Comparison of ENCODE assay signal across 25 mouse cellular contexts in the genomic region with DNA sequence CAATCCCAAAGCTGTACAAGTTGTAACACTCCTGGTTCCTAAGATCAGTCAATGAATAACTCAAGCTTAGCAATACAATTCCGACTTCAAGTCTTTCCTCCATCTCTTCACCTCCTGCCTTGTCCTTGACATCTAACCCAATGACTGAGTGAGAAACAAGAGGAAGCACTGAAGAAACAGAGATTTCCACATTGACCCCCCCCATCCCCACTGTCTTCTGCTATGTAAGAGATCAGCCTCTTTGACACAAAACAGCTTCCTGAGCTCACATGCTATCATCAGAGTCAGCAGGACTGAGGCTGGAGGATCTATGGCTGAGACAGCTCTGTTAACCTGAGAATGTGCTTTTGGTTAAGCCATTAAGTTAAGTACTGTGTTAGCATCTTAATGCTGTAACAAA. TPM values are rescaled to one million over a fixed set of nuclear protein-coding genes. Genes with fewer than 3 reads are reported as not detected.
DNase-seq lines count a peak whose midpoint lies in the region; ATAC-seq and TF ChIP-seq lines count a peak whose summit lies in the region.
"Had no signal": no experiment of that assay in that cellular context is flagged by ENCODE, and none has a peak within 500 bp of the region (broad histone marks: within the 10 kb centered on the region; RNA-seq: fewer than 3 reads in every experiment).

No protein-coding gene starts in this region.

- TF ChIP-seq EP300 in heart, adult 2 months (IDR thresholded peaks at IDR 0.05; ENCODE audit: insufficient read depth, low read depth, low read length), result no peak

- H3K9ac ChIP-seq in liver, embryonic 15.5 days, result no peak overlapping the region
- no peak overlapping the region for H3K9ac ChIP-seq in liver, embryonic 11.5 days (ENCODE audit: low read depth, low read length)
- no peak overlapping the region for H3K9ac ChIP-seq in heart, adult 2 months (ENCODE audit: low read depth, low read length)
- H3K9ac ChIP-seq: embryonic facial prominence, embryonic 13.5 days; forebrain, embryonic 12.5 days; hindbrain, embryonic 13.5 days had no signal

- TF ChIP-seq POLR2A in heart, adult 2 months (IDR thresholded peaks at IDR 0.05; ENCODE audit: insufficient read depth, low read depth, low read length), result no peak

- H3K27ac ChIP-seq in liver, embryonic 15.5 days (replicated peaks), result peak overlapping the region; percentile 38; the same call in 1 of the 2 replicates
- H3K27ac ChIP-seq in liver, embryonic 11.5 days (ENCODE audit: low read depth, low read length), result no peak overlapping the region
- H3K27ac ChIP-seq in heart, adult 2 months, result no peak overlapping the region
- no peak overlapping the region for H3K27ac ChIP-seq in midbrain, embryonic 10.5 days (replicated peaks)
- H3K27ac ChIP-seq: embryonic facial prominence, embryonic 13.5 days; forebrain, embryonic 12.5 days; heart, embryonic 10.5 days; hindbrain, embryonic 13.5 days; hindbrain, postnatal 0 days had no signal

- DNase-seq in liver, embryonic 11.5 days (ENCODE audit: low spot score), result no peak
- peak; percentile 19 for DNase-seq in lung, postnatal 36 days
- no peak for DNase-seq in lung, postnatal 25 days (ENCODE audit: low spot score)
- no peak for DNase-seq in heart, adult 2 months
- no peak for DNase-seq in midbrain, embryonic 10.5 days (ENCODE audit: low spot score)
- DNase-seq: adrenal gland, adult 2 months; adrenal gland, postnatal 36 days; cerebellum, adult 18-20 months; cerebellum, adult 9-11 months; cerebellum, postnatal 36 days; gastrocnemius, postnatal 10 days; heart, postnatal 10 days had no signal

- H3K9me3 ChIP-seq in liver, embryonic 15.5 days (replicated peaks), result no peaks in the 10 kb centered on the region
- H3K9me3 ChIP-seq in liver, embryonic 11.5 days (ENCODE audit: control insufficient read depth, low read length), result no peaks in the 10 kb centered on the region
- H3K9me3 ChIP-seq in midbrain, embryonic 10.5 days (replicated peaks), result no peaks in the 10 kb centered on the region
- H3K9me3 ChIP-seq: embryonic facial prominence, embryonic 13.5 days; forebrain, embryonic 12.5 days; heart, embryonic 10.5 days; hindbrain, embryonic 13.5 days had no signal

- 42% methylated on average over 1 of the region's 1 CpGs for WGBS in liver, embryonic 15.5 days (ENCODE audit: insufficient replicate concordance)
- 65% methylated on average over 1 of the region's 1 CpGs for WGBS in liver, embryonic 11.5 days
- 53% methylated on average over 1 of the region's 1 CpGs for WGBS in heart, adult 2 months
- WGBS in midbrain, embryonic 10.5 days, result 76% methylated on average over 1 of the region's 1 CpGs

- no peak for TF ChIP-seq CTCF in heart, adult 2 months (IDR thresholded peaks at IDR 0.05)

- no peaks in the 10 kb centered on the region for H3K4me1 ChIP-seq in liver, embryonic 15.5 days (replicated peaks)
- no peaks in the 10 kb centered on the region for H3K4me1 ChIP-seq in liver, embryonic 11.5 days (replicated peaks; ENCODE audit: control insufficient read depth, insufficient read depth, low read length)
- no peaks in the 10 kb centered on the region for H3K4me1 ChIP-seq in heart, adult 2 months (ENCODE audit: control insufficient read depth, insufficient read depth, low read length)
- no peaks in the 10 kb centered on the region for H3K4me1 ChIP-seq in midbrain, embryonic 10.5 days
- H3K4me1 ChIP-seq: forebrain, embryonic 12.5 days; heart, embryonic 10.5 days; hindbrain, embryonic 13.5 days had no signal

- no peak overlapping the region for H3K4me3 ChIP-seq in liver, embryonic 15.5 days (replicated peaks)
- no peak overlapping the region for H3K4me3 ChIP-seq in liver, embryonic 11.5 days (ENCODE audit: low read depth, low read length)
- no peak overlapping the region for H3K4me3 ChIP-seq in heart, adult 2 months
- H3K4me3 ChIP-seq in midbrain, embryonic 10.5 days, result no peak overlapping the region
- H3K4me3 ChIP-seq: embryonic facial prominence, embryonic 13.5 days; forebrain, embryonic 12.5 days; heart, embryonic 10.5 days; hindbrain, embryonic 13.5 days had no signal

- H3K27me3 ChIP-seq in liver, embryonic 15.5 days, result no peaks in the 10 kb centered on the region
- H3K27me3 ChIP-seq in liver, embryonic 11.5 days (replicated peaks; ENCODE audit: control insufficient read depth, insufficient read depth, low read length), result no peaks in the 10 kb centered on the region
- H3K27me3 ChIP-seq in heart, adult 2 months (ENCODE audit: control insufficient read depth, insufficient read depth, low read length), result no peaks in the 10 kb centered on the region
- no peaks in the 10 kb centered on the region for H3K27me3 ChIP-seq in midbrain, embryonic 10.5 days (ENCODE audit: low read depth, poor library complexity, severe bottlenecking)
- H3K27me3 ChIP-seq: embryonic facial prominence, embryonic 13.5 days; forebrain, embryonic 12.5 days; hindbrain, embryonic 13.5 days had no signal

- no peaks in the 10 kb centered on the region for H3K36me3 ChIP-seq in liver, embryonic 15.5 days (replicated peaks)
- H3K36me3 ChIP-seq in liver, embryonic 11.5 days (ENCODE audit: control insufficient read depth, insufficient read depth, low read length), result no peaks in the 10 kb centered on the region
- H3K36me3 ChIP-seq in heart, adult 2 months (ENCODE audit: control insufficient read depth, insufficient read depth, low read length), result no peaks in the 10 kb centered on the region
- no peaks in the 10 kb centered on the region for H3K36me3 ChIP-seq in midbrain, embryonic 10.5 days
- H3K36me3 ChIP-seq: embryonic facial prominence, embryonic 13.5 days; forebrain, embryonic 12.5 days; heart, embryonic 10.5 days; hindbrain, embryonic 13.5 days had no signal

- no peak overlapping the region for H3K4me2 ChIP-seq in liver, embryonic 15.5 days
- no peak overlapping the region for H3K4me2 ChIP-seq in liver, embryonic 11.5 days
- H3K4me2 ChIP-seq: embryonic facial prominence, embryonic 13.5 days; forebrain, embryonic 12.5 days; hindbrain, embryonic 13.5 days had no signal

- H3K79me2 ChIP-seq in heart, adult 2 months (replicated peaks; ENCODE audit: control insufficient read depth, insufficient read depth, low read length), result no peaks in the 10 kb centered on the region

- intact Hi-C loops in heart, adult 2 months (cut with DNase I), result no loop called here

- no peak for ATAC-seq in liver, embryonic 15.5 days (ENCODE audit: insufficient read depth)
- ATAC-seq in liver, embryonic 11.5 days (replicated peaks; ENCODE audit: low FRiP score), result no peak
- peak; percentile 62 for ATAC-seq in megakaryocyte, adult 5-6 weeks (ENCODE audit: poor library complexity, severe bottlenecking)
- ATAC-seq: forebrain, embryonic 16.5 days; hindbrain, postnatal 0 days had no signal

RNA-seq across cellular contexts. Expression of a gene that starts 9.3 kb away (rescaled TPM):
- 167 and 201 TPM in 2 replicates for polyA plus RNA-seq in liver, embryonic 15.5 days (2015; fragmentation: Nextera tagmentation; extraction: Ambion mirVana)
- 202 and 245 TPM in 2 replicates for polyA plus RNA-seq in liver, embryonic 11.5 days (2014; fragmentation: Nextera tagmentation; extraction: Ambion mirVana)
- total RNA-seq in megakaryocyte, adult 5-6 weeks (2015), result 3,100 and 3,549 TPM in 2 replicates
- total RNA-seq in megakaryocyte, adult 5-6 weeks (2017), result 217 and 333 TPM in 2 replicates
- 10 to 100 TPM; 72.5 to 73.7 TPM for total RNA-seq in heart, adult 2 months (2021)
- 89.9 and 99.1 TPM in 2 replicates for polyA plus RNA-seq in heart, adult 2 months (2012; rRNA removed)
- 245 and 305 TPM in 2 replicates for polyA plus RNA-seq in midbrain, embryonic 10.5 days (2016; fragmentation: Nextera tagmentation; extraction: Ambion mirVana)

RNA-seq across cellular contexts. Expression of a gene that starts 42.5 kb away (rescaled TPM):
- polyA plus RNA-seq in liver, embryonic 15.5 days (2015; fragmentation: Nextera tagmentation; extraction: Ambion mirVana), result not detected in 2 replicates
- not detected in 2 replicates for polyA plus RNA-seq in liver, embryonic 11.5 days (2014; fragmentation: Nextera tagmentation; extraction: Ambion mirVana)
- not detected in 2 replicates for total RNA-seq in megakaryocyte, adult 5-6 weeks (2015)
- not detected in 2 replicates for total RNA-seq in megakaryocyte, adult 5-6 weeks (2017)
- total RNA-seq in heart, adult 2 months (2021), result not detected
- polyA plus RNA-seq in heart, adult 2 months (2012; rRNA removed), result not detected in 2 replicates
- polyA plus RNA-seq in midbrain, embryonic 10.5 days (2016; fragmentation: Nextera tagmentation; extraction: Ambion mirVana), result not detected in 2 replicates
- total RNA-seq: ES-E14; gastrocnemius, postnatal 10 days; gastrocnemius, postnatal 4 days; heart, postnatal 10 days; hematopoietic stem cell, adult 5-6 weeks; hindbrain, postnatal 0 days had no signal
- polyA plus RNA-seq: adrenal gland, adult 2 months; embryonic facial prominence, embryonic 13.5 days; forebrain, embryonic 12.5 days; forebrain, embryonic 16.5 days; frontal cortex, adult 2 months; heart, embryonic 10.5 days; heart, embryonic 14.5 days; hindbrain, embryonic 13.5 days; hindbrain, postnatal 0 days had no signal

RNA-seq across cellular contexts. Expression of a gene that starts 43.8 kb away (rescaled TPM):
- polyA plus RNA-seq in liver, embryonic 15.5 days (2015; fragmentation: Nextera tagmentation; extraction: Ambion mirVana), result 48.2 and 50.9 TPM in 2 replicates
- polyA plus RNA-seq in liver, embryonic 11.5 days (2014; fragmentation: Nextera tagmentation; extraction: Ambion mirVana), result 137 and 144 TPM in 2 replicates
- 967 and 993 TPM in 2 replicates for total RNA-seq in megakaryocyte, adult 5-6 weeks (2015)
- 1,318 and 1,661 TPM in 2 replicates for total RNA-seq in megakaryocyte, adult 5-6 weeks (2017)
- 10 to 100 TPM; 70.5 to 93.9 TPM for total RNA-seq in heart, adult 2 months (2021)
- 41.9 and 47.3 TPM in 2 replicates for polyA plus RNA-seq in heart, adult 2 months (2012; rRNA removed)
- 153 and 169 TPM in 2 replicates for polyA plus RNA-seq in midbrain, embryonic 10.5 days (2016; fragmentation: Nextera tagmentation; extraction: Ambion mirVana)
